Mouse (Mus musculus) lung, adult 2 months (tissue): Measurements from ENCODE around the gene Serpina1f. TPM values are rescaled to one million over a fixed set of nuclear protein-coding genes. Genes with fewer than 3 reads are reported as not detected.
"Not testable (repeated sequence)": the region's sequence is repeated elsewhere in the genome, so short reads cannot be mapped to it uniquely, and the experiment has no call there.

ENCODE experiments used
- DNase-seq: peaks from one replicate; pipeline ENCODE4 v3.0.0; 2022
- H3K4me1 ChIP-seq: fragments of 200-500 bp; 2 replicates; pipeline ENCODE4 v1.6.1; 2011; ENCODE audit warnings: low read length; ENCODE audit not compliant: control insufficient read depth, insufficient read depth
- H3K4me3 ChIP-seq: fragments of 200-500 bp; replicated peaks from 2 replicates; pipeline ENCODE3; 2011; ENCODE audit warnings: low read depth, mild to moderate bottlenecking, control low read depth, low read length; ENCODE audit errors: extremely low read depth
- CTCF ChIP-seq: fragments of 200-500 bp; IDR thresholded peaks from 2 replicates; pipeline ENCODE4 v1.5.1; 2011; ENCODE audit warnings: mild to moderate bottlenecking, low read length, control low read depth; ENCODE audit not compliant: insufficient read depth
- POLR2A ChIP-seq: fragments of 200-500 bp; IDR thresholded peaks from 2 replicates; pipeline ENCODE4 v1.6.1; 2011; ENCODE audit warnings: low read depth, mild to moderate bottlenecking, control low read depth, low read length, borderline replicate concordance; ENCODE audit errors: extremely low read depth
- WGBS: fragments of 180-500 bp; shearing (Covaris S2); methylation state at CpG from one replicate; pipeline ENCODE4 v1.1.7; 2018; 5-methylcytosine and 5-hydroxymethylcytosine counted together
- polyA plus RNA-seq: library from polyadenylated mRNA; depleted of rRNA; stranded (reverse); fragments of >200 nt; gene quantifications from 2 replicates; pipeline ENCODE4 v1.2.3, GENCODE M21; 2012; rRNA removed

The Serpina1f gene
- polyA plus RNA-seq, result not detected in 2 replicates

GRCm38 (mm10) chr12:103695429-103695828 lies at the start of gene Serpina1f:
Gene Serpina1f (minus strand): TSS chr12:103695529.
- 81% methylated on average over 8 of the region's 8 CpGs for WGBS
- H3K4me1 ChIP-seq, result no peaks in the 10 kb centered on the region
- no peak for DNase-seq
- TF ChIP-seq POLR2A (no peak), CTCF (no peak)
- H3K4me3 ChIP-seq, result no peak within 1 kb of the TSS

- DNase-seq, H3K4me3 ChIP-seq, H3K4me1 ChIP-seq: not testable (repeated sequence)
- 80% methylated on average over 6 of the region's 6 CpGs for WGBS
These were observed 42.7 kb upstream of the Serpina1f start for GRCm38 (mm10) chr12:103737791-103738580.

DNA sequence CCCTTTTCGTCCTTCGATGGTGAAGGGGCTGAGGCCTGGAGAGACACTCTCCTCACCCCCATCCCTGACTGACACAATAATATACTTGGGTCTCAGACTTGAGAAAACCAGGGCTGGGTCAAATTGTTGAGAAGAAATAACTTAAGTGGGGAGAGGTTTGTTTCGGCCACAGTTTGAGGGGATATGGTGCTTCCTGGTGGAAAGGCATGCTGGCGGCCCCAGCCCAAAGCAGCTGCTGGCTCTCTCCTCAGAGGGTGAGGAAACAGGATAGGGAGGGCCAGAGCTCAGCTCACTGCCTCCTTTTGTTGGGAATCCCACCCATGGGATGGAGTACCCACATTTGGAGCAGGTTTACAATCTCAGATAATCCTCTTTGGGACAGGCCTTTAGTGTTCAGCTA lies 40.2 kb upstream of the Serpina1f start:
- H3K4me1 ChIP-seq, DNase-seq, H3K4me3 ChIP-seq: not testable (repeated sequence)
- WGBS, result 74% methylated on average over 4 of the region's 4 CpGs

- 68% methylated on average over 4 of the region's 4 CpGs for WGBS
- not testable (repeated sequence) for DNase-seq, H3K4me1 ChIP-seq, H3K4me3 ChIP-seq
These were observed 39.8 kb upstream of the Serpina1f start for GRCm38 (mm10) chr12:103735101-103735500.

DNA sequence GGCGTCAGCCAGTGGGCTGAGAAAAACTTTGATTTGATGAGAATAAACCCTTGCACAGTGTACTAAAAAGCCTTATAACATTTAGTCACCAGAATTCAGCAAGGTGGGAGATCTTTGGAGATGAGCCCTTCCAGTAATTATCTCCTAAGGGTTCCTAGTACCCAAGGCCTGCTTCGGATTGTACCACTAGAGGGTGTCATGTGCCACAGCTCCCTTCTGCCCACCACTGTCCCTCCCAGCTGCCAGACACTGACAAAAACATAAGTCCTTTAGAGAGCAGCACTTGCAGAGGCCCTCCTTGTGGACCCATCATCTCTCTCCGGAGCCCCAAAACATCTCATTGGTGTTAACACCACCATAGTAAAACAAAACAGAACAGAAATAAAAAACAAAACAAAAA lies 16.2 kb upstream of the Serpina1f start:
- 69% methylated on average over 3 of the region's 3 CpGs for WGBS
- no peak for DNase-seq
- TF ChIP-seq POLR2A, result no peak
- peak; percentile 26; the same call in 1 of the 2 replicates for TF ChIP-seq CTCF
- Histone ChIP-seq H3K4me3 (no peak overlapping the region), H3K4me1 (no peaks in the 10 kb centered on the region)

- TF ChIP-seq POLR2A, result no peak
- TF ChIP-seq CTCF, result peak; percentile 10; the same call in 1 of the 2 replicates
- WGBS, result 58% methylated on average over 1 of the region's 1 CpGs
- no peak for DNase-seq
- Histone ChIP-seq H3K4me1 (no peaks in the 10 kb centered on the region), H3K4me3 (no peak overlapping the region)
These were observed 15.1 kb upstream of the Serpina1f start for GRCm38 (mm10) chr12:103710405-103710804.

DNA sequence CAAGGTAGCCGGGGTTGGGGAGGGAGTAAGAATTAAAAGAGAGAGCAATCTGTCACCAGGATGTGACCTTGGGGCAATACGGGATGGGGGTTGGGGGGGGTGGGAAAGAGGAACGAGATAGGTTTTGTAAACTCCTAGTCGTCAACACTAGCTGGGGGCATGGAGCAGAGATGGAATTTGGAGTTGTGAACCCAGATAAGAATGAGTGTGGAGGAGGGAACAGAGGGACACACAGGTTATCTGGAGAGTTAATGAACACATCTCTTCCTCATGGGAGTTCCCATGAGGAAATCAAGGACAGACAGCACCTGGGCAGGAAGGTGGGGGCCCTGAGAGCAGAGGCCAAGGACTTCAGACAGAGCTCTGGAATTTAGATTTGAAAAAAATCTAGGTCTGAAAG lies 10.8 kb upstream of the Serpina1f start:
- TF ChIP-seq CTCF (no peak), POLR2A (no peak)
- H3K4me1 ChIP-seq, result no peaks in the 10 kb centered on the region
- no peak for DNase-seq
- H3K4me3 ChIP-seq, result no peak overlapping the region
- 43% methylated on average over 4 of the region's 4 CpGs for WGBS

- Histone ChIP-seq H3K4me3 (no peak overlapping the region), H3K4me1 (no peaks in the 10 kb centered on the region)
- DNase-seq, result no peak
- TF ChIP-seq POLR2A (no peak), CTCF (no peak)
- 33% methylated on average over 2 of the region's 2 CpGs for WGBS
These were observed 10.2 kb upstream of the Serpina1f start for GRCm38 (mm10) chr12:103705547-103705946.

DNA sequence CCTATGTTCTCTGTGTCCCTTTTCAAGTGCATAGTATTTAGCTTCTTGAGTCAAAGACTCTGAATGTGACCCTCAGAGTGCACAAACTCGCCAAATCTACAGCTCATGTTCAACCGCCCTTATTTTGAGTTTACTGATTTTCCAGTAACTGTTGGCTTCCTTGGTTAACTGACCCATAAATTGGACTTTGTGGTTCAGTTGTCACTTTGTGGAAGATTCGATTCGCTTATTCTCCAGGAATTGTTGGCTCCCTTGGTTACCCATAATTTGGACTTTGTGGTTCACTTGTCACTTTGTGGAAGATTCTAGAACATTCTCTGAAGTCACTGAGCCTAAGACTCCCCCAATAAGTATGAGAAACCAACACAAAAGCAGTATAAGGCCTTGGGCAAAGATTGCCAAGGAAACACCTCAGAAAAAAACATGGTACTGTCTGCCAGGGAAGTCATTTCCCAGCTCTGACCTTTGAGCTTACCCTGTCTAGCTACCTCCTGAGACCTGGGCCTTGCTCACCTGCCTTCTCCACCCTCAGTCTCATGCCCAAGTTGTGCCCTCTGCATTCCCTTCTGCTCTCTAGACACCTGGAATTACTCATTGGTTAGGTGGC lies 4.9 kb upstream of the Serpina1f start:
- no peak overlapping the region for H3K4me3 ChIP-seq
- no peak for TF ChIP-seq POLR2A
- TF ChIP-seq CTCF, result no peak
- no peak for DNase-seq
- WGBS, result 83% methylated on average over 4 of the region's 4 CpGs
- H3K4me1 ChIP-seq, result no peaks in the 10 kb centered on the region

DNA sequence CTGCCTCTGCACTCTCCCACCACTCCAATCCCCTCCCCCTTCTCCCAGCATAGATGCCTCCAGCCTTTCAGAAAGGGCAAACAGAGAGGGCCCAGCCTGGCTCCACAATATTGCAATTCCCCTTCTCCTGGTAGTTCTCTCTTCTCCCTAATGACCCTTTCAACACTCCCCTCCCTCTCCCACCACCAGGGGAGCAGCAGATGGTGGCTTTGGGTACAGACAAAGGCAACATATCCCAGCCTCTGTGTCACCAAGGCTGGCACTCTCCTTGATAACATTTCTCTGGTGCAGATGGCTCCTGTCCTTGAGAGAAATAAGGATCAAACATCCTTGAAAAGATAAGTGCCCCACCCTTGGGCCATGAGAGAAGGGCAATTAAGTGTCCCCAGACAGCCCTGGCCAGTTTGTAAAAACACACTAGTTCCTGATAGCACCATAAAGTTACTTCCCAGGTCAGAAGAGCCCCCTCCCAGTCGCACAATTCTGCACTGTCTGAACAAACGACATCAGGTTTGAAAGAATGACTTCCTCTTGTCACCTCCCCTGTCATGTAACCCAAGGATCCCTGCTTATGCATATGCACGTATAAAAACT lies 7.0 kb downstream of the Serpina1f start:
- WGBS, result 26% methylated on average over 3 of the region's 3 CpGs
- no peak for DNase-seq
- TF ChIP-seq POLR2A (no peak), CTCF (no peak)

GRCm38 (mm10) chr12:103687021-103687420 lies 8.3 kb downstream of the Serpina1f start:
- TF ChIP-seq POLR2A (no peak), CTCF (no peak)
- H3K4me3 ChIP-seq, result no peak overlapping the region
- 42% methylated on average over 7 of the region's 7 CpGs for WGBS
- no peak for DNase-seq
- no peaks in the 10 kb centered on the region for H3K4me1 ChIP-seq

More for the DNA sequence above, 7.0 kb downstream of the Serpina1f start:
- Histone ChIP-seq H3K4me3 (no peak overlapping the region), H3K4me1 (no peaks in the 10 kb centered on the region)
